Mouse (Mus musculus) telencephalon, adult 2 months (tissue): Measurements from ENCODE around the gene Grrp1.
"Not testable (repeated sequence)": the region's sequence is repeated elsewhere in the genome, so short reads cannot be mapped to it uniquely, and the experiment has no call there.

Source experiments
- DNase-seq: peaks from one replicate; pipeline ENCODE4 v3.0.0-alpha.2; 2011; ENCODE audit warnings: low read depth, low spot score

Grrp1 gene

DNA sequence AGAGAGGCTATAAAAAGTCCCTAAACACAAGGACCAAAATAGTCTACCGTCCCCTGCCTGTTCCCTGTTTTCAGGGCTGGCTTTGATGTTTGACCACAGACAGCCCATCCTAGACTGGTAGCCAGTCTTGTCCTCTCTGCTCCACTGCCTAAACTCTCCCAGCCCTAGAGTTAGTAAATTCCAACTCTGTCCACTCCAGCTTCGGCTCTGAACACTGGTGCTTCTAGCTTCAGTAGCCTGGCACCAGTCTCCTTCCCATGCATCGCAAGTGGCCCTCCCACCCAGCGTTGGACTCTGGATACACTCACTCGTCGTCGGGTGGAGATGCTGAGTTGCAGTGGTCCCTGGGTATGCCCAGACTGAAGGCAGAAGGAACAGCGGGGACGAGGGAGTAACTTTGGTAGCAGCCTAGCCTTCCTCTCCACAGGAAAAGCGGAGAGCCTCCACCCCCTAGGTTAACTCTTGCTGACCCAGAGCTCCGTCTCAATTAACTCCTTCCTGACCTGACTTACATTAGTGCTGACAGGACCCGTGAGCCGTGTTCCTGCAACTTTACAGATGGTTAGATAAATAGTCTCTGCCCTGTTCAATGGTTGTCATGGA, at the start of gene Grrp1:
Gene Grrp1, minus strand, starts transcription at position 385 of the 603 bp plus-strand sequence.
- no peak for DNase-seq

DNA sequence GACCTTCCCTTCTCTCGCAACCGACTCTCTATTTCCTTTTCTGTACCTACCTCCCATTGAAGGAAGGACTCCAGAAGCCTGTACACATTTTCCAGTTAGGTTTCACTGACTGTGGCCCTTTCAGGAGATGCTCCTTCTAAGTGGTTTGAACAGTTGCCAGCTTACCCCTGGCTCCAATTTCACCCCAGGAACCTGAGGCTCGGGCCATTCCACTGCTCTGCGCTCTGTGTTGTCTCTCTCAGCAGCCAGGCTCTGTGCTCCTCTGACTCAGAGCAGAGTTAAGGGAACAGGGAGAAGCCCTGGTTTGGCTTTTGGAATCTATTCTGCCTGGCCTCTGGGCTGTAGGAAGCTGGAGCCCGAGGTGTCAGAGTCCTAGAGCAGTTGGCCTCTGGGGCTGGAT, 48.2 kb upstream of the Grrp1 start:
- no peak for DNase-seq

DNA sequence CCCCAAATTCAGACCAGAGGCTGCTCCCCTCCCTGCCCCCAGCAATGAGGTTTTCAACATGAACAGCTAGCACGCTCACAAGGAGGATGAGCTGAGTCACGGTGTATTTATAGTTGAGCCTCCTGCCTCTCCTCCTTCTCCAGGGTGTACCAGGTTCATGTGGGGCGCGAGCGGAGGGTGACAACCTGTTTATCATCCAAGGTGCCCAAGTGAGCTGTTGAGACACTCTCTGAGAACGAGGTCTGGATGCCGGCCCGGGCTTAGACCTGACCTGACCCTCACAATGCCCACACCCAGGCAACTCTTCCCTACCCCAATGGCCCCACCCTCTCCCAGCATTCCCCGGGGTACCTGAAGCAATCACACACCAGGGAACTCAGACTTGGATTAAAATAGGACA, 46.4 kb upstream of the Grrp1 start:
- no peak for DNase-seq

DNA sequence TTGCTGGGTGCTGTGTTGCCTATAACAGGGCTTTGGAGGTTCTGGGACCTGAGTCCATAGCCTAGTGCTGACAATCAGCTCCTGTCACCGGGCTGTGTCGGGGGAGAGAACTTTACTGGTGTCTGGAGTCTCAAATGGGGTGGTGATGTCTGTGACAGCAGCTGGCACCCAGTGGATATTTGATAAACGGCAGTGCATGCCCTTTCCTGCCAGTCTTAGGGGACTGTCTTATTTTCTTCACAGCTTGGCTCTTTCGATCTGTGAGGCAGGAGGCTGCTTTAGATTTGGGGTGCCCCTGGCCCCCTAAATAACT, 45.5 kb upstream of the Grrp1 start:
- DNase-seq: no peak

DNA sequence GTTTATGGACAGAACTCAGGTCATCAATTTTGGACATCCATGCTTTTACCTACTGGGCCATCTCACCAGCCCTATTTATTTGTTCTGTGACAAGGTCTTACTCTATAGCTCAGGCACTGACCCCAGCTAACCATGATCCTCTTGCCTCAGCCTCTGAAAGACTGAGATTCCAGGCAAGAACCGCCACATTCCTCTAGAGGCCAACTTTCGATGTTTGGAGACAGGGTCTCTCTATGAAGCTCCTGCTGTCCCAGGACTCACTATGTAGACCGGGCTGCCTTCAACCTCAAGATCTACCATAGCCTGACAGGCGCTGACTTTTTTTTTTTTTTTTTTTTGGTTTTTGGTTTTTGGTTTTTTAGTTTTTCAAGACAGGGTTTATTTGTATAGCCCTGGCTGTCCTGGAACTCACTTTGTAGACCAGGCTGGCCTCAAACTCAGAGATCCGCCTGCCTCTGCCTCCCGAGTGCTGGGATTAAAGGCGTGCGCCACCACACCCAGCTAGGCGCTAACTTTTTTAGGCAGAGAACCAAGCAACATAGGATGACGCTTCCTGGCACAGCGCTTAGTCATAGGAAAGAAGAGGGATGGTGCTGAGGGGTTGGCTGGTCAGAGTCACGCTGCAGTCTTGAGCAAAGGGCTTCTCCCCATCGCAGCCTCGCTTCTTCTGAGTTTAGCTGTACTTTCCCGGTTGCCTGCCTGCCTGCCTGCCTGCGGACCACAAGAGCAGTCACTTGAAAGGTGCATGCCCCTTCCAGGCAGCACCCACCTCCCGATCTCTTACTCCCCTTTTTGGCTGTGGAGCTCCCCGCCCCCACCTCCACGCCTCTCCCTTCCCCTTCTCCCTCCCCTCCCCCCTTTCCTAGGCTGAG, 45.0 kb upstream of the Grrp1 start:
- DNase-seq: no peak

DNA sequence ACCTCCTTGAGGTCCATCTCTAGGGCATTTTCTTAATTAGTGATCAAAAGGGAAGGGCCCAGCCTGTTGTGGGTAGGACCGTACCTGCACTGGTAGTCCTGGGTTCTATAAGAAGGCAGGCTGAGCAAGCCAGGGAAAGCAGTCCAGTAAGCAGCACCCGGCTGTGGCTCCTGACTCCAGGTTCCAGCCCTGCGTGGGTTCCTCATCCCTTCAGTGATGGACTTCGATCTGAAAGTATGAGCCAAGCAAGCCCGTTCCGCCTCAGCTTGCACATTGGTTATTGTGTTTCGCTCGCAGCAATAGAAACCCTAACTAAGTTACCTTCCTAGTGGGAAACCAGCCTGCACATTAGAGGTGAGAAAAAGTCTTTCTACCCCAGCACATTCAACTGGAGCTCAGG, 43.5 kb upstream of the Grrp1 start:
- no peak for DNase-seq

DNA sequence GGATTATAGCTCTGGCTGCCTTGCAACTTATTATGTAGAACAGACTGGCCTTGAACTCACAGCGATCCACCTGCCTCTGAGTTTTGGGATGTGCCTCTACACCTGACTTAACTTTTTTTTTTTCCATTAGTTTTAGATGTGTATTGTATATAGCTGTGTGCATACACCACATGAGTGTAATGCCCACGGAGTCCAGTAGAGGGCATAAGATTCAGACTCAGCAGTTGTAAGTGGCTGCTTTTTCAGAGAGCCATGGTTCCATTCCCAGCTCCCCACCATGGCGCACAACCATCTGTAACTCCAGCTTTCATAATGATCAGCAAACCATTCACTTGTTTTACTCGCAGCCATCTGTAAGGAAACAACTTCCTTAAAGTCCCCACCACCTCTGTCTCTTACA, 42.6 kb upstream of the Grrp1 start:
- no peak for DNase-seq

DNA sequence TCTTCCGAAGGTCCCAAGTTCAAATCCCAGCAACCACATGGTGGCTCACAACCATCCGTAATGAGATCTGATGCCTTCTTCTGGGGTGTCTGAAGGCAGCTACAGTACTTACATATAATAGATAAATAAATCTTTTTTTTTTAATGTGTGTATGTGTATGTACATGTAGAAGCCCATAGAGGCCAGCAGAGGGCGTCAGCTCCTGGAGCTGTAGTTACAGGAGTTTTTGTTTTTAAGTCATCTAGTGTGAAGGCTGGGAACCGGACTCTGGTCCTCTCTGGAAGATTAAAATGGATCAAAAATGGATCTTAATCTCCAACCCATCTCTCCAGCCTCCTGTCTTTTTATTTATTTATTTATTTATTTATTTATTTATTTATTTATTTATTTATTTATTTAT, 42.2 kb upstream of the Grrp1 start:
- DNase-seq: not testable (repeated sequence)

DNA sequence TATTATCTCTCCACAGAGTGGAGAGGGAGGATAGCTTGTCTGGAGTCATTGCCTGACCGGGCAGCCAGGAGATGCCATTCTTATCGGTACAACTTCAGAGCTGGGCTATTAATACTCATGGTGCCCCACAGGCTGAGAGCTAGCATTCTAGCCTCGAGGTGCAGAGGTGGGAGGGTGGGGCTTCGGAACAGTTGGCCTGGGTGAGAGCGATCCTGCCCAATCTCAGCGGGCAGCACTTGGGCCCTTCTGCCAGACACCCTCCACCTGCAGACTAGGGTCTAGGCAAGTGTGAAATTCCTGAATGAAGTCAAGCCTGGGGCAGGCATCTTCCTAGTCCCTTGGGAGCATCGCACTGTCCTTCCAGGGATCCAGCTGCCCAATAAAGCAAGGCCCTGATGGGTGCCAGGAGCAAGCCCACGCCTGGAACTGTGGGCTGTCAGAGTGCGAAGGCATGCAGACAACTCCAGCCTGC, 39.8 kb upstream of the Grrp1 start:
- no peak for DNase-seq

DNA sequence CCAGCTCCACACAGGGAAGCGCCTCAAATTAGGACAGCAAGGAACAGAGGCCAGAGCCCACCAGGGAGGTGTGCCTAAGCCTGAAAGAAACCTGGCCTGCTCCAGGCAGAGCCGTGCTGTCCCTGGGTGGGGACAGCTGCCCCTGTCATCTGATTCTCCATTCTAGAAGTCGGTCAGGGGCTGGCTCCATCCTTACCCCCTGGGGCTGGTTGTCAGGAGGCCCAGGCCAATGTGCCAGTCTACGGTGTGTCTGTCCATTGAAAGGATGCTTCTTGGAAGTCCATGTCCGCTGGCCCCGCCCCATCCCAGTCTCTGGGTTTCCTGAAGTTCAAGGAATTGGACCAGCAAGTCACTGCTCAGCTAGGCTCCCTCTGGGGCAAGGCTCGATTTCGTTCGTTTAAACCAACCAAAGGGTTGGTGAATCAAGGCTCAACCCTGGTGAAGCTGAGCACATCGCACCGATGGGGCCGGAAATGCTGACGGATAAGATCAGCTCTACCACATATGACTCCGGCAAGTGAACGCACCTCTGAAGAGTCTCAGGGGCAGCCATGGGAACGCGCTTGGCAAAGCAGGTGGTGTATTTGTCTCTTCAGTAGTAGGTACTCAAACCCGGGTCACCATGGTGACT, 39.3 kb upstream of the Grrp1 start:
- no peak for DNase-seq

DNA sequence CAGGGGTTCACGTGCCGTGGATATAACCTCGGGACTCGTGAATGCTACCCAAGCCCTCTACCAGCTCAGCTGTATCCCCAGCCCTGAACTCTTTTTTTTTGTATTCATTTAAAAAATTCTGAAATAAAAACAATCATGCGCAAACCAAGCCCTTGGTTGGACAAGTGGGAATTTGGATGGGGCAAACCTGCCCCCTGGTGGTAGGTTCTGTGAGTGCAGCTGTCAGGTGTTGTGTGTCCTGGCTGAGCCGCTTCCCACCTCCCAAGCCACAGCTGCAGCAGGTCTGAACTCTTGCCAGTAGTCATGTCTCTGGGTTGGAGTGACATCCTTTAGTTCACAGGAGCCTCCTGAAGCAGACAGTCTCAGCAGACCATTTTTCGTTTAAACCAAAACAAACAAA, 38.2 kb upstream of the Grrp1 start:
- no peak for DNase-seq

DNA sequence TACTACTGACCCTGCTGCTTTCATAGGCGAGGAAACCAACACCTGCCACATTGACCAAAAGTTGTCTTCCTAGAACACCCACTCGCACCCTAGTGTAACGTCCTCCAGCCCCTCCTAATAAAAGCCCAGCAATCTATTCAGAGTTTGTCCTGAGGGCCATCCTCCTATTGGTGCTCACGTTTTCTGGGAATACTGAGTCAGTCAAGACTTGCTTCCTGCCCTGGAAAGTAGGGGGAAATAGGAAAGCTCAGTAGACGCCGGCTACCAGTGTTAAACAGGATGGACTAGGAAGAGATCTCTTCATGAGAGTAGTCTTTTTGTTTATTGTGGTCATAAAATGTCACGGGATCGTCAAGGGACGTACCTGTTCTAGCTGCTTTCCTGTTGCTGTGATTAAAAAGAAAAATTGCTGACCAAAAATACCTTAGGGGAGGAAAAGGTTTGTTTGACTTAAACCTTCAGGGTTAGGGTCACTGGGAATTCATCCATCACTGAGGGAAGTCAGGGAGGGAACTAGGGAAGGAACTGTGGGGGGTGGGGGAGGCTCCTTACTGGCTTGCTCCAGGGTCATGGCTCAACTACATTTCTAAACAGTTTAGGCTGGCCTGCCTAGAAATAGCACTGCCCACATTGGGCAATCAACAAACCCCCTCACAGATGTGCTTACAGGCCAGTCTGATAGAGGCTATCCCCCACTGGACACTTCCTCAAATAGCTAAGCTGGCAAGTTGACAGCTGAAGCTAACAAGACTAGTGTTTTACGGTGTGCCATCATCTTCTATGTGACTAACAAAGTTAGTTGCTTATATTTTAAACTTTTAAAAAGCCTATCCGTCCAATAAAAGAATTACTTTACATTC, 34.7 kb upstream of the Grrp1 start:
- DNase-seq: no peak

DNA sequence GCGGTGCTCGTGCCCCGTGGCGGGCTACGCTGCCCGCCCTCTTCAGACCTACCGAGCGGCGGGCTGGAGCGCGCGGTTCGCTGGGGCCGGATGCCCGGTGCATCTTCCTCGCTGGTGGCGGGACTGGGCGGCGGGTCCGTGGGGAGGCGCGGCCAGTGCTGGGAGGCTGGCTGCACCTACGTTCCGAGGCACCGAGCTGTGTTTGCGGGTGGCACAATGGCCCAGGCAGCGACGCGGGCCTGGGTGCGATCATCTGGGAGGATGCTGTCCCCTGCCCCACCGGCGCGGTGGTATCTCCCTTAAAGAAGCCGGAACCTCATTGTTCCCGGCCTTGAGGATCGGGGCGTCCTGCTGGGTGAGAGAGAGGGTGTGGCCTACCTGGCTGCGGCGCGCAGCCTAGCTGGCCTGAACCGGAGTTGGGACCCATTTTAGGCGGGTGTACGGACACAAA, 33.7 kb upstream of the Grrp1 start, which contains the start of gene Pdik1l:
Gene Pdik1l, minus strand, starts transcription at position 321 of the 451 bp plus-strand sequence.
- no peak for DNase-seq

DNA sequence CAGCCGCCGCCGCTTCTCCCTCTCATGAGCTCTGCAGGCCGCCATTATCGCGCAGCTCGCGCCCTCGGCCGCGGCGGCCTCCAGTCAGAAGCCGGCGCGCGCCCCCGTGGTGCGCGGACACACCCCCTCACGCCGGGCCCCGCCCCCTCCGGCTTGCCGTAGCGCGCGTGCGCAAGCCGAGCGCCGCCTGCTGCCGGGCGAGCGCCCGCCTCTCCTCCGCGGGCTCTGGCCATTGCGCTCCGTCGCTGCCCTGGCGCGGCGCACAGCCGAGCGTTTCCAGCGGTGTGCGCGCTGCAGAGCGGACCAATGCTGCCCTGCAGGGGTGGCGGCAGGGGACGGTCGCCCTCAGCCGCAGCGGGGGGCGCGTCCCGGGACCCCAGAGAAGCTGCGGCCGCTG, 33.3 kb upstream of the Grrp1 start:
- no peak for DNase-seq

DNA sequence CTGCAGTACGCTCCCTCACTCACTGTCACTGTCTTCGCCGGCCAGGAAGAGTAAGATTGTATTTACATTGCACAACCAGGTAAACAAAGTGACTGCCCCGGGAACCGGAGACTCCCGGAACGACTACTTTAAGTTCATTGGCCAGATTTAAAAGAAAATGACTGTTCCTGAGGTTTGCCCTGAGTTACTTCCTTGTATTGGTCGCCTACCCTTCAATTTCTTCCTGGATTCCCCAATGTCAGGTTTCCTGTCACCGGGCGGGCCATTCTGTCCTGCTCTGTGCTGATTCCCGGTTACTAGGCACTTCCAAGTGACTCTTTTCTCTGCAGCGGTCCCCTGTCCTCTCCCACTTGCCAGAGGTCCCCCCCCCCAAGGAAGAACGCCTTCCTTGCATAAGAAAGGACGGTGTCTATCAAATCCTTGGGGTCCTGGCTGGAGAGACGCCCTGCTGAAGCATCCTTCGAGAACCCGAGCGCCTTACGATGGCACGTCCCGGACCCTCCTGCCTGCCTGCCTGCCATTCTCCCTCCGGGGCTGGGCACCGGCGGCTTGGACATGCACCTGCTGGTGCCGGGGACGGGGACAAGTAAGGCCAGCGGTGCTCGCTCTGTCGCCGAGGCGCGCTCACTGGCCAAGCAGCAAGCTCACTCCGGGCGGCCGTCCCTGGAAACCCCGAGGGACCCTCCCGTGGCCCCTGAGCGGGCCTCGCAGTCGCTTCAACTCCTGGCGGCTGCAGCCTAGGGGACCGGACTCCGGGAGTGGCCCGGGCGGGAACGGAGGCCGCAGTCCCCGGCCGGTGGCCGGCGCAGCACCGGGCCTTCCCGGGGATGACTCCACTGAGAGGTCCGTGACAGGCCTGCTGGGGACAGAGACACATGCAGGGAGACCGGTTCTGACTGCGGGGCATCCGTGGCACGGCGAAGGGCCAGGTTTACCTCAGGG, 32.6 kb upstream of the Grrp1 start:
- no peak for DNase-seq

DNA sequence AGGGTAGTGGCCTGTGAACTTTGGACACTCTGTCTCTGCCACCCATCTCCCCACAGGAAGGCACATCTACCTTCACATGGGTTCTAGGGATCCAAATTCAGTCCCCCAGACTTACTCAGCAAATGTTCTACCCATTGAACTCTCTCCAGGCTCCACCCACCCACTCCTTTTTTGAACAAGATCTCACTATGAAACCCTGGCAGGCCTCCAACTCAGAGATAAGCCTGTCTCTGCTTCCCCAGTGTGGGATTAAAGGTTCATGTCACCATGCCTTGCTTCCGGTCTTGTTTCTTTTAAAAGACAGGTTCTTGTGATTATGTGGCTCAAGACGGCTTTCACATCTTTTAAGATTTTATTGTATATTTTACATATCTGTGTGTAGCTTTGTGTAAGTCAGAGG, 31.0 kb upstream of the Grrp1 start:
- DNase-seq: no peak

DNA sequence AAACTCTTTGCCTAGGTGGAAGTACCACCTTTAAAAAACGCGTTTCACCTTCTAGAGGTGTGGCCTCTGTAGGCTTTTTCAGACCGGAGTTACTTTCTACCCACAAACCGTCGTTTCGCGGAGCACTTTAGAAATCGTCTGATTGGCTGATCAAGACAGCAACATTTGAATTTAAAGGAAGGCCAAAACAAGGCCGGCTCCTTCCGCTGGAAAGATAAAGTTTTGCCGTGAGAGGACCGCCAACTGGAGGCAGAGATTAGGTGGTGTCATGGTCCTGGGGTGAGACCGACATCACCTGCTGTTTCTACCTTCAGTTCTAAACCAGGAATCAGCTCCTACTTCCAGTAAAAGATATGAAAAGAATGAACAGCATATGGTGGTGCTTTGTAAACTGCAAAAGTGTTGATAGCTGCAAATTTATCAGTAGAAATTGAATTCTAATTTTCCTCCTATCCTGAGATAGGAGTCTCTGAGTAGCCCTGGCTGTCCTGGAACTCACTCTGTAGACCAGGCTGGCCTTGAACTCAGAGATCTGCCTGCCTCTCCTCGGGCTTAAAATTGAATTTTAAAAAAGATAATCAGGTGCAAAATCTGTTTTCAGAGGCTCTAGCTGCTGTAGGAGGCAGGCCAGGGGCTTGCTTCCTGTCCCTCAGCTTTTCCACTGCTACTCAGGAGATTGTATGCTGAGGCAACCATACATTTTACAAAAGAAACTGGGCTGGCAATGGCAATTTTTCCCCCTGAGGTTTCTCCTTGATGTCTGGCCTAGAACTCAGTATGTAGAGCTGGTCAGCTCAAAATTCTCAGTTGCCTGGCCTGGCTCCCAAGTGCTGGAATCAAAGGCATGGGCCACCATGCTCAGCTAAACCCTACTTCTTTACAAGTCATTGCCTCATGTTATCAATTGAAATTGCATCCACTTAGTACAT, 19.8 kb upstream of the Grrp1 start:
- DNase-seq: no peak

DNA sequence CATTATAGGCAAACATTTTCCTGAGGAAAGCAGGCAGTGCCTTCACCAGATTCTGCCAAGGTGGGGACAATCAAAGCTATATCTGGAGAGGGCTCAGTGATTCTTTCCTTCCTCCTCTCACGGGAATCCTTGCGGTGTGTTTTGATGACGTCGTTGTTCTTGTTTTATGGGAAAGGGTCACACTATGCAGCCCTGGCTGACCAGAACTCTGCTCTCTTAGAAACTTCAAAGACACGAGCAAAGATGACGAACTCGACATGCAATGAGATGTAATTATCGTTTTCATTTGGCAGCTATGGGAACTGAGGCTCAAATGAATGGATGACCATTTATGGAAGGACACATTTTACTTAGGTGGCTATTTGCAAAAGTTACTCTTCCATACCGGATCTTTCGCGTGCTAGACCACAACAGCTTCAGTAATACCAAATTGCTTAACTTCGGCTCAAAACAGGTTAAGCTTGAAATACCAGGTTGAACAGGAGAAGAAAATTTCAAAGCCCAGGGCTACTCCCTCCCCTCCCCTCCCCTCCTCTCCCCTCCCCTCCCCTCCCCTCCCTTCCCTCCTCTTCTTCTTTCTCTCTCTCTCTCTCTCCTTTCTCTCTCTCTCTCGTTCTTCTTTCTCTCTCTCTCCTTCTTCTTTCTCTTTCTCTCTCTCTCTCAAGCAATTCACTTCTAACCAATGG, 19.0 kb upstream of the Grrp1 start:
- no peak for DNase-seq

DNA sequence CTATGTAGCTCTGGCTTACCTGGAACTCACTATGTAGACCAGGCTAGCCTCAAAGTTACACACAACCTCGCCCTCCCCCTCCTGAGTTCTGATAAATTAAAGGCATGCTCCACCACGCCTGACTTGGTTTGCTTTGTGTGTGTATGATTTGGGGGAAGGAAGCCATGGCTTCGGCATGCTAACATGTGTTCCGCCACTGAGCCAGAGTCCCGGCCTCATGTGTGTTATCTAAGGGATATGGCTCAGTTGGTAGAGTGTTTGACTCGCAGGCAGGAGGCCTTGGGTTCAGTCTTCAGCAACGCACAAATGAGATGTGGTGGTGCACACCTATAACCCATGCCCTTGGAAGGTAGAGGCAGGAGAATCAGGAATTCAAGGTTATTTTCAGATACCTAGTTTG, 18.1 kb upstream of the Grrp1 start:
- no peak for DNase-seq
